Mouse (Mus musculus) urinary bladder, postnatal 4 days (tissue): Measurements from ENCODE around the gene Nek1.

ENCODE experiments used
- DNase-seq, 2 experiments: peaks; one replicate each; pipeline ENCODE4 v3.0.0; 2021 to 2022; ENCODE audit warnings: low spot score in 2 of 2

Gene Nek1

GRCm38 (mm10) chr8:61158540-61158939 is 165.5 kb downstream of the Nek1 start:
- no peak for DNase-seq

- no peak for DNase-seq
Observed at GRCm38 (mm10) chr8:61161461-61162185, 168.6 kb downstream of the Nek1 start.

- no peak for DNase-seq
Observed at GRCm38 (mm10) chr8:61162186-61162566, 169.2 kb downstream of the Nek1 start.

GRCm38 (mm10) chr8:61171546-61171945 is 178.6 kb downstream of the Nek1 start:
- no peak for DNase-seq

GRCm38 (mm10) chr8:61173921-61174492 is 181.0 kb downstream of the Nek1 start:
- no peak for DNase-seq

GRCm38 (mm10) chr8:61175876-61176275 is 182.9 kb downstream of the Nek1 start:
- no peak for DNase-seq

- DNase-seq = no peak
Observed at GRCm38 (mm10) chr8:61177680-61178593, 184.9 kb downstream of the Nek1 start.

GRCm38 (mm10) chr8:61178594-61179140 is 185.7 kb downstream of the Nek1 start:
- no peak for DNase-seq
